Mouse (Mus musculus) limb, embryonic 12.5 days (tissue): ENCODE measurements around the gene Bpnt1. TPM values are rescaled to one million over a fixed set of nuclear protein-coding genes. Genes with fewer than 3 reads are reported as not detected.
A peak's percentile ranks its signal among the peaks of the same experiment; 100 is the strongest.
"Not testable (repeated sequence)": the region's sequence is repeated elsewhere in the genome, so short reads cannot be mapped to it uniquely, and the experiment has no call there.

Experiments
- ATAC-seq: fragments of 200-750 bp; cut with Nextera tagmentation; 2 replicates; pipeline ENCODE4 v1.8.0; 2017; ENCODE audit warnings: low read depth, moderate TSS enrichment; ENCODE audit not compliant: insufficient number of reproducible peaks, insufficient read depth, low FRiP score, low TSS enrichment
- H3K27ac ChIP-seq: fragments of 300-500 bp; sonication (generic); 2 replicates; pipeline ENCODE4 v1.5.1; 2016; ENCODE audit warnings: mild to moderate bottlenecking, moderate library complexity
- H3K27me3 ChIP-seq: fragments of 300-500 bp; sonication (generic); 2 replicates; pipeline ENCODE4 v1.6.1; 2016; ENCODE audit warnings: mild to moderate bottlenecking, moderate library complexity
- H3K36me3 ChIP-seq: fragments of 300-500 bp; sonication (generic); 2 replicates; pipeline ENCODE4 v1.6.1; 2016; ENCODE audit warnings: mild to moderate bottlenecking, moderate library complexity
- H3K4me1 ChIP-seq: fragments of 300-500 bp; sonication (generic); replicated peaks from 2 replicates; pipeline ENCODE4 v1.6.1; 2016
- H3K4me2 ChIP-seq: fragments of 300-500 bp; sonication (generic); 2 replicates; pipeline ENCODE4 v1.6.1; 2016; ENCODE audit warnings: mild to moderate bottlenecking, moderate library complexity
- H3K4me3 ChIP-seq: fragments of 300-500 bp; sonication (generic); replicated peaks from 2 replicates; pipeline ENCODE4 v1.5.1; 2016; ENCODE audit warnings: mild to moderate bottlenecking
- H3K9ac ChIP-seq: fragments of 300-500 bp; sonication (generic); replicated peaks from 2 replicates; pipeline ENCODE4 v1.6.1; 2016; ENCODE audit warnings: mild to moderate bottlenecking, moderate library complexity
- H3K9me3 ChIP-seq: fragments of 300-500 bp; sonication (generic); 2 replicates; pipeline ENCODE4 v1.6.1; 2016; ENCODE audit warnings: mild to moderate bottlenecking, moderate library complexity
- WGBS: fragments of 180-500 bp; shearing (Covaris S2); methylation state at CpG from one replicate; pipeline ENCODE4 v1.1.7; 2016; 5-methylcytosine and 5-hydroxymethylcytosine counted together
- polyA plus RNA-seq: library from polyadenylated mRNA; unstranded; fragments of >200 nt; fragmentation: Nextera tagmentation; extraction: Ambion mirVana; gene quantifications from 2 replicates; pipeline ENCODE4 v1.2.1, GENCODE M21; 2016

Gene Bpnt1
- polyA plus RNA-seq, 1 experiment from 2014 or later: 23.7 TPM

DNA sequence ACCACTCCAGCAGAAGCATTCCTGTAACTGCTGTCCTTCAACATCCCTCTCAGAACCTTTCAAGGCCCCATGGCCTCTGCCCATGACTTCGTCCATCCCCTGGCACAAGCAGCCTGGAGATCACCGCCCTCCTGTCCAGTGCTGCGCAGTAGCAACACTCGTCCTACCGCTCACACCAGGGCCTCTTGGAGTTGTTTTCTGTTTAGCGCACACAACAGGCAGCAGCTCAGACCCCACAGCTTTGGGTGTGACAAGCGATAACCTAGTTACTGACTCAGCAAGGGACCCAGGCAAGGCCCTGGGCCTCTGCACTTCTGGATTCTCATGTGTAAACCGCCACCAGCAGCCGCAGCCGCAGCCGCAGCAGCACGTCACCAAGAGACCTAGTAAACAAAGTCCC, 25.1 kb upstream of the Bpnt1 start:
- no peak overlapping the region for H3K4me3 ChIP-seq
- WGBS: 96% methylated on average over 12 of the region's 12 CpGs
- H3K27me3 ChIP-seq: no peaks in the 10 kb centered on the region
- H3K9ac ChIP-seq: no peak overlapping the region
- no peaks in the 10 kb centered on the region for H3K4me1 ChIP-seq
- H3K9me3 ChIP-seq: peaks cover 5% of the 10 kb centered on the region; the same call in 1 of the 2 replicates
- H3K36me3 ChIP-seq: peaks cover 47% of the 10 kb centered on the region
- no peak for ATAC-seq
- H3K4me2 ChIP-seq: no peak overlapping the region
- no peak overlapping the region for H3K27ac ChIP-seq

DNA sequence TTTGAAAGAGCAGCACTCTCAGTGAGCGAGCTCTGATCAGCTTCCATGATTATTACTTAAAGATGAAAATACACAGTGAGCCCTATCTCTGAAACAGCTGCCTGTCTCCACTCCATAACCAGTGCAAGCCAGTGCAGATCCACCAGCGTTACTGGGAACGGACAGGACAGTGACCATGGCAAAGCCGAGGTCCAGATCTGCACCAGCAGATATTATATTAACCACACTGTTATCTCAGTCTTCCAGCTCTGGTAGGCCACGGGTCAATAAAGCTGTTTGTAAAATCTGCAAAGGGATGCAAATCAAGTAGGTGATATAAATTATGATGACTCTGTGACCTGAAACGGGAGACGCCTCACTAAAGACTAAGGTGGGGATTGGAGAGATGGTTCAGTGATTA, 24.3 kb upstream of the Bpnt1 start:
- Histone ChIP-seq H3K4me3 (no peak overlapping the region), H3K4me2 (no peak overlapping the region), H3K27ac (no peak overlapping the region), H3K9ac (no peak overlapping the region), H3K4me1 (no peaks in the 10 kb centered on the region), H3K36me3 (peaks cover 46% of the 10 kb centered on the region), H3K27me3 (no peaks in the 10 kb centered on the region), H3K9me3 (peaks cover 5% of the 10 kb centered on the region; the same call in 1 of the 2 replicates)
- ATAC-seq: no peak
- 92% methylated on average over 7 of the region's 7 CpGs for WGBS

DNA sequence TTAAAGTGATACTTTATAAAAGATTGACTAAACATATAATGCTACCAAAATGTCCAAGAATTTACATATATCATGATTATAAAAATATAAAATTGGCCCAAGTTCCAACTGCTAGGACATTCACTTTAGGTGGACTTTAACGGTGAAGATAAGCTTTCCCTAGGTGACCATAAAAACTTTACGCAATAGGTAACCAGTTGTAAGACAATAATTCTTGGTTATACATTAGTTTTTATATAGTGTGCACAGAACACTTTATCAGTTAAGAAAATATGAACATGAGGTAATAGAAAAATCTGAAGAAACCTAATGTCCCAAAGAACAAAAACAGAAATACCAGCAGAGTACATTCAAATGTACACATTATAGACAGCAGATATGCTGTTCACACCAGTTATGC, 23.6 kb upstream of the Bpnt1 start:
- H3K4me3 ChIP-seq: no peak overlapping the region
- H3K9me3 ChIP-seq: peaks cover 5% of the 10 kb centered on the region; the same call in 1 of the 2 replicates
- no peaks in the 10 kb centered on the region for H3K27me3 ChIP-seq
- H3K4me1 ChIP-seq: no peaks in the 10 kb centered on the region
- no peak overlapping the region for H3K9ac ChIP-seq
- 94% methylated on average over 2 of the region's 2 CpGs for WGBS
- H3K4me2 ChIP-seq: no peak overlapping the region
- no peak overlapping the region for H3K27ac ChIP-seq
- no peak for ATAC-seq
- H3K36me3 ChIP-seq: peaks cover 45% of the 10 kb centered on the region

DNA sequence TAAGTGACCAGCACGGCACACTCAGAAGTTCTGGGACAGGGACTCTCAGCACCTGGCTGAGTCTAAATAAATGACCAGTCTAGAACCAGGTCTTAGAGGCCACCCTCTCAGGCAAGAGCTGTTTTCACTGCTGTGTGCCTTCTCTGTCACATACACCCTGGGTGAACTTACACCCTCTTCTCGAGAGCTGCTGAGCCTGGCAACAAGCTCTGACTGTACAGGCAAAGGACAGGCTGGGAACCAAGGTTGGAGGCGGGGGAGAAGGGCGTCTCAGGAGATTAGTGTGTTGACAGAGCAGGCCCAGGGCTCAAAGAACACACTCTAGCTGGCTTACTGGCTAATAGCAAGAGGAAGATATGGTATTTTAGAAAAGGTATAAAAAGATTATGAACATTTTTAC, 23.0 kb upstream of the Bpnt1 start:
- ATAC-seq: no peak
- Histone ChIP-seq H3K4me2 (no peak overlapping the region), H3K9me3 (peaks cover 5% of the 10 kb centered on the region; the same call in 1 of the 2 replicates), H3K9ac (no peak overlapping the region), H3K27ac (no peak overlapping the region), H3K27me3 (no peaks in the 10 kb centered on the region), H3K4me3 (no peak overlapping the region), H3K36me3 (peaks cover 48% of the 10 kb centered on the region), H3K4me1 (no peaks in the 10 kb centered on the region)
- 82% methylated on average over 4 of the region's 4 CpGs for WGBS

DNA sequence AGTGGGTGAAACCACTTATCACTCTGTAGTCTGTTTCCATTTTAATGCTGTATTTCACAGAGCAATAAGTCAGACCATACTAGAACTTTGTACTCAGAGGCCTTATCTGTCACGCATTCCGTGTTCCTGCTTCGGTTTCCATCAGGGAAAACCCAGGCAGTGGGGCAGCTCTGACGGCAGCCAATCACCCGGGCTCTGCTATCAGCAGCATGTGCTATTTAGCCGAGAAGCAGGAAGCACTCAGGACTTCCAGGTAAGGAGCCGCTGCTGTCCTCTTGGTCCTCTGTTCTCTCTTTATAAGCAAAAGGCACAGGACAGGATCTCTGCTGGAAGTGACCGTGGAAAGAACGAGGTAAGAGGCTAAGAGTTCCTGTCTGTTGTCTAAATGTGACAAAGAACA, 20.0 kb upstream of the Bpnt1 start:
- ATAC-seq: no peak
- no peaks in the 10 kb centered on the region for H3K27me3 ChIP-seq

DNA sequence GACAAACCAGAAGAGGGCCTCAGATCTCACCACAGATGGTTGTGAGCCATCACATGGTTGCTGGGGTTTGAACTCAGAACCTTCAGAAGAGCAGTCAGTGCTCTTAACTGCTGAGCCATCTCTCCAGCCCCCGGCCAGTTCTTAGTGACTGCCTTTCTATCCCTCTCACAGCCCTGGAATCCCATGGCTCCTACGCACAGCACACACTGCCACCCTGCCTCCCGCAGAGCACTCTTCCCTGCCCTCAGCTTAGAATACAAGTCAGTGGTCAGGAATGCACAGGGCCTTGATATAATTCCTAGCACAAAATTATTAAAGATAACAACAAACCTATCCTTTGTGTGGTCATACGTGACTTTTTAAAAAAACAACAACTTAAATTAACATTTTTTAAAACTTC, 17.4 kb upstream of the Bpnt1 start:
- ATAC-seq: no peak

More for the DNA sequence above, 20.0 kb upstream of the Bpnt1 start:
- H3K9me3 ChIP-seq: no peaks in the 10 kb centered on the region
- 90% methylated on average over 9 of the region's 9 CpGs for WGBS
- H3K4me2 ChIP-seq: no peak overlapping the region
- H3K36me3 ChIP-seq: peaks cover 70% of the 10 kb centered on the region
- H3K4me1 ChIP-seq: no peaks in the 10 kb centered on the region
- no peak overlapping the region for H3K4me3 ChIP-seq
- H3K27ac ChIP-seq: no peak overlapping the region
- H3K9ac ChIP-seq: no peak overlapping the region

DNA sequence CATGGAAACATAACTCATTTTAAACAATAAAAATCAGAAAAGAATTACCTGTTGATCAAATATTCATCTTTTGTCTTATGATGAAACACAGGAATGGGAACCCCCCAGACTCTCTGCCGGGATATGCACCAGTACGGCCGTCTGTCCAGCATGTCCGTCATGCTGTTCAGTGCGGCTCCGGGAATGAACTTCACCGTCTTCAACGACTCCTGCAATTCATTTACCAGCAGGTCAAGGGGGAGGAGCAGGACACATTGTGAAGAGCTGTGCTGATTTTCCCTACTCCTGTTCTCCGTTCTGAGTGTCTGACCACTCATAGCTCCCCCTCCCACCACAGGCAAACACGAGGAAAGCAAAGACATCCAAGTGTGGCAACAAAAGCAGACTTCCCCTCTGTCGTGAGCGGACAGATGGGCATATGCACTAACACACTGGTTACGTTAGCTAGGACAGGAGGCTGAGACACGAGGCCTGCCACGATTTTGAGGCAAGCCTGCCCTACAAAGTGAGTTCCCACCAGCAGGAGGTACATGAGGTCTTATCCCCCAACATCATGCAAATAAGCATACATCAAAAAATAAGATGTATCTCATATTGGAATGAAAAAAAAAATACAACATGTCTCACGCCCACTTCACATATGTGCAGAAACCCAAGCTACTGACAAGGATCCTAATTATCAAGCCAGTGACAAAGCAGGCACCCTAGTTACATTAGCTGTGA, 15.9 kb upstream of the Bpnt1 start:
- WGBS: 90% methylated on average over 16 of the region's 16 CpGs
- ATAC-seq: no peak
- Histone ChIP-seq H3K4me1 (no peaks in the 10 kb centered on the region), H3K4me3 (no peak overlapping the region), H3K4me2 (no peak overlapping the region), H3K9me3 (no peaks in the 10 kb centered on the region), H3K27ac (no peak overlapping the region), H3K9ac (no peak overlapping the region), H3K36me3 (peaks cover 87% of the 10 kb centered on the region), H3K27me3 (no peaks in the 10 kb centered on the region)

More for the DNA sequence above, 17.4 kb upstream of the Bpnt1 start:
- H3K27ac ChIP-seq: no peak overlapping the region
- H3K4me2 ChIP-seq: no peak overlapping the region
- WGBS: 90% methylated on average over 4 of the region's 4 CpGs
- no peaks in the 10 kb centered on the region for H3K4me1 ChIP-seq
- no peaks in the 10 kb centered on the region for H3K9me3 ChIP-seq
- no peak overlapping the region for H3K9ac ChIP-seq
- peaks cover 77% of the 10 kb centered on the region for H3K36me3 ChIP-seq
- no peaks in the 10 kb centered on the region for H3K27me3 ChIP-seq
- no peak overlapping the region for H3K4me3 ChIP-seq

DNA sequence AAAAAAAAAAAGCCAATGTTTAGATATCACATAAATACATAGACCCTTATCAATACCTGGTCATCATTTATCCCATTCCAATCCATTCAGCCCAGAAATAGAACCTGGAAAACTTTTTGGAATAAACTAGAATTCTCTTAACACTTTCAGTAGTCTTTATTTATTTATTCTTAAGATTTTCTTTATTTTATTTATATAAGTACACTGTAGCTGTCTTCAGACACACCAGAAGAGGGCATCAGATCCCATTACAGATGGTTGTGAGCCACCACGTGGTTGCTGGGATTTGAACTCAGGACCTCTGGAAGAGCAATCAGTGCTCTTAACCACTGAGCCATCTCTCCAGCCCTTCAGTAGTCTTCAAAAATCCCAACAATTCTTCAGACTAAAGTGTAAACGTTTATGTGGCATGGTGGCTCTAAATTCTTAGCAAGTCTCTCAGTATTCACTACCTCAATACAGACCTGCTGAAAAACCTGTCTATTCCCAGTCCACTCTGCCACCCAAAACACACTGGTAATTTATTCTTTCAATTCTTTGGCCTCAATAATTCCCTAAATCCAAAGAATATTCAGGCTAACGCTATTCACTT, 4.1 kb upstream of the Bpnt1 start:
- not testable (repeated sequence) for H3K27ac ChIP-seq, ATAC-seq, H3K27me3 ChIP-seq, H3K9ac ChIP-seq, H3K9me3 ChIP-seq
- peak overlapping the region; percentile 97 for H3K4me3 ChIP-seq
- WGBS: 64% methylated on average over 3 of the region's 3 CpGs
- H3K4me1 ChIP-seq: peaks cover 11% of the 10 kb centered on the region
- H3K4me2 ChIP-seq: peak overlapping the region; percentile 69
- peaks cover 44% of the 10 kb centered on the region for H3K36me3 ChIP-seq

DNA sequence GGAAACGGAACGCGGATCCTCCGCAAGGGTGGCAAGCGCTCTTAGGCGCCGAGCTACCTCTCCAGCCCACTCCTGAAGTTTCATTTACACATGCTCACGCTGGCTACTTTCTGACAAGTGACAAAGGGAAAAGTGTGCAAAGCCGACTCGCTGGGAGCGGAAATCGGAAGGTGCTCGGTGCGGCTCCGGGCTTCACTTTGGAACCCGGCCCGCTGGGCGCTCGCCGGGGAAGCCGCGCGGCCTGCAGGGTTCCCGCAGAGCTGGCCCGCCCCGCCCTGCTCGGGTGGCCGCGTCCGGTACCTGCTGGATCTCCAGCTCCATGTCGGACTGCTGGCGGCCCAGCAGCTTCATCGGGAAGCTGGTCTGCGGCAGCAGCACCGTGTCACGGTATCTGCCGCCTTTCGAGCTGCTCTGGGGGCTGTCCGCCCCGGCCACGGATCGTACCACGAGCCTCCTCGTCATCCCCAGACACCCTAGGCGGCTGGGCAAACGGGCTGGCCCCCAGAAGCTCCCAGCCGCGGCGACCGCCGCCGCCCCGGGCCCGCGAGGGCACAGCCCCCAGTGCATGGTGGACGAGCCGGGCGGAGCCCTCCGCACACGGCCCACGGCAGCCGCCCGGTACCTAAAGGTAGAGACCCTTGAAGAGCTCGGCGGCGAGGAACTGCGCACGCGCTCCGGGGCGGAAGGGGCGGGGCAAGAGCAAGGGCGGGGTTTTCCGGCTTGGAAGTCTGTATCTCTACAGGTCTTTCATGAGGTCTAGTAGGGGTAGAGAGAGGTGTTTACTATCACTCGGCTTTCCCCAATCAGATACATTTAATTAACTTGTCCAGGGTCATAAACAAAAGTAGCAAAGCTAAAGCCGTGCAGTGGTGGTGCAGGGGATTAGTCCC, 3.0 kb upstream of the Bpnt1 start, which contains the start of gene Iars2:
Gene Iars2 (minus strand): TSS at position 676 of the 890 bp plus-strand sequence.
- Histone ChIP-seq H3K27ac (peak within 1 kb of the TSS; percentile 97), H3K4me3 (peak within 1 kb of the TSS; percentile 97), H3K9me3 (no peaks in the 10 kb centered on the region), H3K4me1 (peaks cover 16% of the 10 kb centered on the region), H3K27me3 (no peaks in the 10 kb centered on the region), H3K9ac (peak within 1 kb of the TSS; percentile 93), H3K4me2 (peak within 1 kb of the TSS; percentile 69), H3K36me3 (peaks cover 32% of the 10 kb centered on the region)
- peak; percentile 87 for ATAC-seq
- WGBS: under 1% methylated on average over 76 of the region's 76 CpGs

DNA sequence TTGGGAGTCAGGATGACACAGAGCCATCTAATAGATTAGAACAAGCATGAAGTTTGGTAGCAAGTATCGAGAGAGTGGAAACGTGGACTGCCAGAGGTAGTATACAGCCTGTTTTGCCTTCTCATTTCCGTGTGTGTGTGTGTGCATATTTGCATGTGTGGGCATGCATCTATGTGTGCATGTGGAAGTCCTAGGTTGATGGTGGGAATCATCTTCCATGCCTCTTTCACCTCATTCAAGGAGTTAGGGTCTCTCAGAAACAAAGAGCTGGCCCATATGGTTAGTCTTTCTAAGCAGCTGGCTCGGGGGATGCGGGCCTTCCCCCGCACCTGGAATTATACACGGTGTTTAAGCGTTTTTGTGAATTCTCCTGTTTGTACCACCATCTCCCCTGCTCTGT, 2.1 kb upstream of the Bpnt1 start:
- Histone ChIP-seq H3K4me1 (peaks cover 16% of the 10 kb centered on the region), H3K27ac (no peak overlapping the region), H3K4me2 (peak overlapping the region; percentile 69; the same call in 1 of the 2 replicates), H3K4me3 (0 out of 2 replicates have a peak overlapping the region, but pooled peaks have one; percentile 97), H3K9me3 (no peaks in the 10 kb centered on the region), H3K9ac (no peak overlapping the region), H3K36me3 (peaks cover 24% of the 10 kb centered on the region), H3K27me3 (no peaks in the 10 kb centered on the region)
- no peak for ATAC-seq
- 92% methylated on average over 8 of the region's 8 CpGs for WGBS

DNA sequence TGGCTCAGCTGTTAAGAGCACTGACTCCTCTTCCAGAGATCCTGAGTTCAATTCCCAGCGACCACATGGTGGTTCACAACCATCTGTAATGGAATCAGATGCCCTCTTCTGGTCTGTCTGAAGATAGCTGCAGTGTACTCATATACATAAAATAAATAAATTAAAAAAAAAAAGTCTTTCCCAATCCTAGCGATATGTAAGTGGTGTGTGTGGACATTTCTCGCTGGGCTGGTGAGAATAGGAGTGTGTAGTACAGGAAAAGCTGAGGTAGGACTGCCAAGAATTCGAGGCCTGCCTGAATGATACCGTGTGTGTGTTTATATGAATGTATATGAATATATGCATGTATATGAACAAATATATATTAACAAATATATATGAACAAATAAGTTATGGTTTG, 585 bp upstream of the Bpnt1 start:
- ATAC-seq: no peak
- no peaks in the 10 kb centered on the region for H3K27me3 ChIP-seq
- H3K4me1 ChIP-seq: peaks cover 16% of the 10 kb centered on the region
- WGBS: 60% methylated on average over 5 of the region's 5 CpGs
- H3K4me2 ChIP-seq: peak overlapping the region; percentile 60
- no peaks in the 10 kb centered on the region for H3K9me3 ChIP-seq
- H3K36me3 ChIP-seq: peaks cover 10% of the 10 kb centered on the region
- H3K9ac ChIP-seq: no peak overlapping the region
- no peak overlapping the region for H3K27ac ChIP-seq
- H3K4me3 ChIP-seq: peak overlapping the region; percentile 61; the same call in 1 of the 2 replicates
